Mouse (Mus musculus): ENCODE results near the gene Actn1.
"Not testable (repeated sequence)": the region's sequence is repeated elsewhere in the genome, so short reads cannot be mapped to it uniquely, and the experiment has no call there.

The Actn1 gene

DNA sequence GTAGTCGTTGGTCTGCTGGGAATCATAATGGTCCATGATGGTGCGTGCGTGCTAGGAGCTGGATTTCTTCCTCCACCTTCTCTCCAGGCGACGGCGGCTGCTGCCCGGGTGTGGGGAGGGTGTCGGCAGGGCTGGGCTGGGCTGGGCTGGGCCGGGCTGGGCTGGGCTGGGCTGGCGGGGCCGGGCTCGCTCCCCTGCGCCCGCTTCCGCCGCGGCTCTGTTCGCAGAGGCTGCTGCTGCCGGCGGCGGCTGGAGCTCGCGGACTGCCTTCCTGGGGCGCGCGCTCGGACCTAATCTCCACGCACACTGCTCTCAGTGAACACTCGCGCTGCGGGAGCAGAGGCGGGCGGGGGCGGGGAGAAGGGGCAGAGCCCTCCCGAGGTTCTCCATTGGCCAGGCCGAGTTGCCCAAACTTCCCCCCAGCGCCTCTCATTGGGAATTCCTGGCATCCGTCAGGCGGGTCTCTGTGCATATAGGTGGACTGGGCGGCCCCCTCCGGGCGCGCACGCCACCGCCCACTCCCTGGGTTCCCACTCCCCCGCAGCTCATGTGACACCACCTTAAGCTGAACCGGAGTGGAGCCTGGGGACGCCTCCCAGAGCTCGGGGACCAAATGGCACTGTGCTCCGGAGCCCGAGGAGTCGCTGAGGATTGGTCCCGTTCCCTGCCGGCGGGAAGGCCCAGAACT is at the start of gene Actn1:
Actn1 (minus strand) TSS at position 316 of the 688 bp plus-strand sequence.
- peak; percentile 86 for DNase-seq (ENCODE audit: extremely low read depth, low read depth)

DNA sequence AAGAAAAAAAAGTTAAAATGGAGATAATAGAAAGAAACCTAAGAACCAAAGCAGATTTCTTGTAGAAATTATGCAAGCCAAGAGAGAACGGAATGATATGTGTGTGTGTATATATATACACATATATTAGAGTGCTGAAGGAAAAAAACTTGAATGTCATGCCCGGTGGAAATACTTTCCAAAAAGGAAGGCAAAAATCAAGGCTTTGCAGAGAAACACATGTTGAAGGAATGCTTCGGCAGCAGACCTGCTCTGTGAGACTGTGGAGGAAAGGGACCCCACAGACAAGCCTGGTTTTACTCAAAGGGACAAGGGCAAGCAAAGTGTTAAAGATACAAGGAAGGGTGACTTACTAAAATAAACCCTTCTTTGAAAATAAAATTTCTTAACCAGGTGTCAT is 47.4 kb upstream of the Actn1 start:
- DNase-seq (ENCODE audit: extremely low read depth, low read depth) = no peak

DNA sequence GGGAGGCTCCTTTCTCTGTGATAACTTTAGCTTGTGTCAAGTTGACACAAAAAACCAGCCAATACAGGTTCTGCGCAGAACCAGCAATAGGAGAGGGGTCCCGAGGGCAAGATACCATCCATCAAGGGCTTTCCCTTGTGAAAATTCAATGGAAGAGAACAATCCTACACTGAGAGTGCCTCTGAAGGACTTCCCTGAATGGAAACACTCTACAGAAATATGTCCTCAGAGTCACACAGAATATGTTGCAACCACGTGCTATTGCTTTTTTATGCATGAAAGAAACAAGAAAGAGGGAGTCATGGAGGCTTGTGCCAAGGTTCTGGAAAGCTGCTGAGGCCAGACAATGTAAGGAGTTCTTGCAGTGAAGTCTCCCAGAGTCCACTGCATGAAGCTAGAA is 44.3 kb upstream of the Actn1 start:
- no peak for DNase-seq (ENCODE audit: extremely low read depth, low read depth)

DNA sequence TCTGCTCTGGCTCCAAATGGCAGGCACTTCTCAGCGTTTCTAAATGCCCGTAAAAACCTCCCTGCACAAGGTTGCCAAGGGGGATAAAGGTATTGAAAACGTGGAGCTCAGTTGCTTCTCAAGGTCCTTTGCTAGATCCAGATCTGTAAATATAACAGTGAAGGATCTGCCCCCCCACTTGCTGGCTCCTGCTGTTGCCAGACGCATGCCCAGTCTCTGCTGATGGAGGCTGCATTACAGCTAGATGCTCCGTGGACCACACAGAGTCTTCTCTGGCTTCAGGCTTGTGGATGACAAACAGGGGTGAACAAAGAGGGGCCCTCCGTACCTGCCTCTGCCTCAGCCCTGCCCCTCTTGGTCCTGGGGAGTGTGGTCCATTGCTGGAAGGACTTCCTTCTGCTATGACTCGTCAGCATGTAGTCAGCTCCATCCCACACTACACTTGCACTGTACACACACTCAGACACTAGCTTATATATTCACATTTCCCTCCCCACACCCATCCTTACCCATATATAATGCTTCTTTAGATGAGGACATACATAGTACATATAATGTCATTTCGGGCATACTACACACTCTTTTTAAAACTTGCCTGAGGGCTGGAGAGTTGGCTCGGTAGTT is 40.8 kb upstream of the Actn1 start:
- DNase-seq (ENCODE audit: extremely low read depth, low read depth) = no peak

DNA sequence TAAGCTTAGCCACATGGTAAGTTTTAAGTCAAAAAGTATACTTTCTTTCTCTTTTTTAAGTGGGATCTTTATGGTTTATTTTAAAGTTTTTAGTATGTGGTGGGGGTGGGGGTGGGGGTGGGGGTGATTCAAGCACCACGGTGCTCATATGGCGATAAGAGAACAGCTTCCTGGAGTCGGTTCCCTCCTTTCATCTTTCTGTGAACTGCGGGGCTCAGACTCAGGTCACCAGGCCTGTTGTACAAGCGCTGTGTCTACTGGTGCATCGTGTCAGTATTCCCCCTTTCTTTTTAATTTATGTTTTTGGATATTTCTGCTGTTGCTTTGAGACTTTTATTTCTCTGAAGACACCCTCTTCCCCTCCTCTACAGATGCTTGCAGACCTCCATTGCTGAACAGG is 38.5 kb upstream of the Actn1 start:
- DNase-seq (ENCODE audit: extremely low read depth, low read depth) = no peak

DNA sequence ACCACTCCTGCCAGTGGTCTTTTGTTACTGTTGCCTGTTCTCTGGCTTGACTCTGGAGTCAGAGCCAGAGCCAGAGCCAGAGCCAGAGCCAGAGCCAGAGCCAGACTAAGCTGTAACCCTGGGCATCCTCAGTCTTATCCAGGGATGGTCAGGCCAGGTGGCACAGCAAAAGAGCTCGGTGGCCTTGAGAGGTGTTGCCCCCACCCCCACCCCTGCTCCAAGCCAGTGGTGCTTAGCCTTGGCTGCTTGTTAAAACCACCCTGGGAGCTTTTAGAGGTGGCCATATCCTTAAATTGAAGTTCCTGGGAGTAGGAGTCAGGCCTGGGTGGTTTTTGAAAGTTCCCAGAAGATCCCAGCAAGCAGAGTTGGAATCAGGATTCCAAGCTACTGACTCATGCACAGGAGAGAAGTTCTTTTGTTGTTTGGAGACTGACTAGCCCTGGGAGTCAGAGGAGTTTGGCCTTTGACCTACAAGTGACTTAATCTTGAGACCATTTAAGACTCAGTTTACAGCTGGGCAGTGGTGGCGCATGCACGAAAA is 31.8 kb upstream of the Actn1 start:
- DNase-seq (ENCODE audit: extremely low read depth, low read depth) = no peak

DNA sequence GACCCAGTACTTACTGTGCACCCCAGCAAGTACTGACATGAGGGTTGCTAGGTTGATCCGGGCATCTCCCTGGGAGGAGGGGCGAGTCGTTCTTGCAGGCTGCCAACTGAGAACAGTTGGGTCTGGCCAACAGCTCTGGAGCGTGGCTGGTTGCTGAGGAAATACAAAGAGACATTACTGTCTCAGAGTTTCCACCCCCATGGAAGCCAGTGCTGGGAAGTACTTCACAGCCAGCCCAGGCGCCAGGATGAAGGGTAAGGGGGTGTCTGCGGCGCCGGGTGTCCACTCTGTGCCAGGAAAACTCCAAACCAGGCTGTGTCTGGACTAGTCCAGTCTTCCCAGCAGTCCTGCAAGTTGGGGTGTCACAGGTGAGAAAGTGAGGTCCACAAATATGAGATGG is 30.8 kb upstream of the Actn1 start:
- no peak for DNase-seq (ENCODE audit: extremely low read depth, low read depth)

DNA sequence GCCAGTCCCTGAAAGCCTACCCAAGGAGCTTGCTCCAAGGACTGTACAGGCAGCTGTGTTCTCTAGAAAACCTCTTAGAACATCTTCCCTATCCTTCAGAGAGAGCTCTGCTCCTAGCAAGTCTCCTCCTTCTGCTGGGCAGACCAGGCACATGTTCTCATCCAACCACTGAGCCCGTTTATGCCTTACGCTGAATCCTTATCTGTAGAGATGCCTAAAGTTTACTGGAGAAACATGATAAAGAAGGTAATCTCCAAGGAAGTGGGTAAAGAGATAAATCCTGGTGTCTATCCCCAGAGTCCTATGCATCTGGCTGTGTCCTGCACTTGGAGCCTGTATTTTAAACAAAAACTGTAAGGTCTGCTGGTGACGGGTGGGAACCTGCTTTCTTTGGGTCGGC is 30.3 kb upstream of the Actn1 start:
- peak; percentile 18 for DNase-seq (ENCODE audit: extremely low read depth, low read depth)

DNA sequence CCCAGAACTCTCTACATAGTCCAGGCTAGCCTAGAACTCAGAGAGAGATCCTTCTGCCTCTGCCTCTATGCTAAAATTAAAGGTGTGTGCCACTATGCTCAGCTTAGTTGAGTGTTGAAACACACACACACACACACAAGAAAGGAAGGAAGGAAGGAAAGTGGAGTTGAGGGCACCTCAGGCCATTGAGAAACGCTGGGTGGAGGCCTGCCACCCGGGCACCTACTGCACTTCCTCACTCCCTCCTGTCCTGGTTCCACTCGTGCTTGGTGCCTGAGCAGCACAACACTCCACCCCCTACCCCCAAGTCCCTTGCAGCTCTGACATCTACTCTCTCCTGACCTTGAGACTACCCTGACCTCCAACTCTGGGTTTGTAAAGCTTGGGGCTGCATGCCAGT is 29.6 kb upstream of the Actn1 start:
- DNase-seq (ENCODE audit: extremely low read depth, low read depth) = no peak

DNA sequence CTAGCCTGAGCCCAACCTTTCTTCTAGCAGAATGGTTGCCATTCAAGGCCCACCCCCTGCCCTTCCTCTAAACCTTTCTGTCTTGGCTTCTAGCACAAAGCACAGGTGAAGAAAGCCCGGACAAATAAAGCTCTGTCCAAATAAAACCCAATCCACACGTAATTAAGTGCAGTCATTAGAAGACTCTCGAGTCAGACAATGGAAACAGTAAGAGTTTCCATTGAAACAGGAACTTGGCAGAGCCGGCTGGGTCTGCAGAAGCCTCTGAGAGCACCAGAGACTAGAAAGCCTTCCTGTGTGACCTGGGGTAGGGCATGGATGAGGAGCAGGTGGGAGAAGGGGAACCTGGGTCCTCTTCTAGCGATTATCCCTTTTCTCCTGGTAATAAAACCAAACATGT is 25.7 kb upstream of the Actn1 start:
- DNase-seq (ENCODE audit: extremely low read depth, low read depth) = no peak

DNA sequence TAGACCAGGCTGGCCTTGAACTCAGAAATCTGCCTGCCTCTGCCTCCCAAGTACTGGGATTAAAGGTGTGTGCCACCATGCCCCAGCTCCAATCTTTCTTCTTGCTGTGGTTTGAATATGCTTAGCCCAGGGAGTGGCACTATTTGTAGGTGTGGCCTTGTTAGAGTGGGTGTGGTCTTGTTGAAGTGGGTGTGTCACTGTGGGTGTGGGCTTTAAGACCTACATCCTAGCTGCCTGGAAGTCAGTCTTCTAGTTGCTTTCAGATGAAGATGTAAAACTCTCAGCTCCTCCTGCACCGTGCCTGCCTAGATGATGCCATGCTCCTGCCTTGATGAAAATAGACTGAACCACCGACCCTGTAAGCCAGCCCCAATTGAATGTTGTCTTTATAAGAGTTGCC is 24.1 kb upstream of the Actn1 start:
- DNase-seq (ENCODE audit: extremely low read depth, low read depth) = not testable (repeated sequence)

DNA sequence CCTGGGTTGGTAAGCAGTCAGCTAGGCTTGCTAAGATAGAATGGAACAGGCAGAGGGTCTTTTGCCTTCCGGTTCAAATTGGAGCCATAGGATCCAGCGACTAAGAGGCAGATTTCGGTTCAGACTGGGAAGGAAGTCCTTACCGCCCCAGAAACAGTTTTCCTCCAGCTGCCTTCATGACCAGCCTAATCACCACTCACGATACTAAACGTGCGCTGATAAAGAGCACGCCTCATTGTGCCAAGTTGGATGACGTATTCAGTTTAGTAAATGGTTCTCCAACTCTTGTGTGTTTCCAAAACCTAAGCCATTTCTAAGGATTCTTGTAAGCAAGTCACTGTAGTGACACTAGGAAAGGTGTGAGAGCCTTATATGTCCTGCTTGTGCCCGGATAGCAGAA is 18.7 kb upstream of the Actn1 start:
- DNase-seq (ENCODE audit: extremely low read depth, low read depth) = no peak

DNA sequence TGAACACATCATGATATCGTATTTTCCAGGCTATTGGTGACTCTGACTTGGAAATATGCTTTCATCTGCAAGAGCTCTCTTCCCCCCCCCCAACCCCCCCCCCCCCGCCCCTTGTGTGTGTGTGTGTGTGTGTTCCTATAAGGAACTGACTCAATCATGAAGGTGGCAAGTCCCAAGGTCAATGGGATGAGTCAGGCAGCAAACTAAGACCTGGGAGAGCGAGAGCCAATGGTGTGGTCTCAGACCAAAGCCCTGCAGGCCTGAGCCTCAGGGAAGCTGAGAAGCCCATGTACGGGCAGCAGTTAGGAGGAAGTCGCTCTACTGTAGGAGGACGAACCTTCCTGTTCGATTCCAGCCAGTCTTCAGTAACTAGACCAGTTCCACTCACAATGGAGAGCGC is 17.3 kb upstream of the Actn1 start:
- no peak for DNase-seq (ENCODE audit: extremely low read depth, low read depth)

DNA sequence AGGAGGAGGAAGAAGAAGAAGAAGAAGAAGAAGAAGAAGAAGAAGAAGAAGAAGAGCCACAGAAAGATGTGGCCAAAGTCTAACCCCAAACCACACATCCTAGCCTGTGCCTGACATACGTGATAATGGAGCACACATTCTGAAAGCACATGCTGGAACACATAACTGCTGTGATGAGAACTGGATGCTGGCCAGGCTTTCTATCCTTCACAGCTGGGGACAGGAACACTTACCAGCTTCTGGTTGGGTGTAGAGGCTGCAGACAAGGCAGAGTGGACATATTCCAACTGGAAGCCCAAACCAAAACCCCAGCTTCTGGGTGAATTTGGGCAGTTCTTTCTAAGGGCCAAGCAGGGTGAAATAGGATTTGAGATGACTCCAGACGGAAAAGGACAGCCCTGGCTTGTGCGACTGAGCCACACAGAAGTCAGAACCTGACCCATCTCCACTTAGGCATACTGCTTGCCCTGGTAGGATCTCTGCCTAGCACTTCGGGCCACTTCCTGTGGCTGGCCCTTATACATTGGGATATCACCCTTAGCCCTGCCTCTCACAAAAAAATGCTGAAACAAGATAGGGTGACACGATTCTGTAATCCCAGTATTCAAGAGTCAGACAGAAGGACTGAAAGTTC is 15.1 kb upstream of the Actn1 start:
- DNase-seq (ENCODE audit: extremely low read depth, low read depth) = no peak

DNA sequence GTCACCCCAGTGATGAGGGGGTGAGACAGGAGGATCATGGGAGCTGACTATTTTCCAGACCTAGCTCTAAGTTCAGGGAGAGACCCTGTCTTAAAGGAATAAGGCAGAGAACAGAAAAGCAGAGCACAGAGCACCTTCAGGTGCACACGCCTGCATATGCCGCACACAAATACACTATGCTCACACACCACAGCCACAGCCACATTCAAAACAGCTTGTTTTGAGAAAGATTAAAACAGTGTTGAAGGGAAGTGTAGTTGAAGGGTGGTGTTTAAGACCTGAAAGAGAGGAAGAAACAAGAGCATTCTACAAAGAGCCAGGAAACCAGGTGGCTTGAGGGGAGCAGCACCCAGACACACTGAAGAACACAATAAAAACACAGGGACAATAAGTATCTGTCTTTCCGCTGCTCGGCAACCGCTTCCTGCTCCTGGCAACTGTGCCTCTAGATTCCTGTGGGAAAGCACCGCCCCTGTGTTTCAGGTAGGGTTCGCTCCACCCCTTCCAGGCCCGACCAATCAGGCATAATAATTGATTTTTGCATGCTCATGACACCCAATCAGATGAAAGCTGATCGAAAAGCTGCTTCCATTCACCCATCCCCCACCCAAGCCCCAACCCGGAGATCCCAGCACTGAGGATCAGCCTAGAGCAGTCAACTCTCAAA is 13.0 kb upstream of the Actn1 start:
- DNase-seq (ENCODE audit: extremely low read depth, low read depth) = no peak

DNA sequence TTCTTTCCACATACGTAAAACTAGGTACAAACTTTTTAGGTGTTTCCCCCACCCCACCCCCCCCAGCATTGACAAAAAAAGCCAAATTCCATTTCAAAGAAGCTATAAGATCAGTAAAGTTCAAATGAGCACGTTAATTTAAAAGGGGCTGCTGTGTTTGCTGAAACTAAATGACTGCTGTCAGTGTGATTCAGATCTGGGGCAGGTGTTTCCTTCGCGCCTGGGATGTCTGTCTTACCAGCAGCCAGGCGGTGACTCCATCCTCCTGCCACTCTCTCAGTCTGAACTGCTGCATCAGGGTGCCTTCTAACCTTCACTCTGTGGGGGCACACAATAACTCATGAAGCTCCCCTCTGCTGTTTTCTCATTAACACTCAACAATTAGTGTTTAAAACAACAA is 11.6 kb upstream of the Actn1 start:
- DNase-seq (ENCODE audit: extremely low read depth, low read depth) = no peak

DNA sequence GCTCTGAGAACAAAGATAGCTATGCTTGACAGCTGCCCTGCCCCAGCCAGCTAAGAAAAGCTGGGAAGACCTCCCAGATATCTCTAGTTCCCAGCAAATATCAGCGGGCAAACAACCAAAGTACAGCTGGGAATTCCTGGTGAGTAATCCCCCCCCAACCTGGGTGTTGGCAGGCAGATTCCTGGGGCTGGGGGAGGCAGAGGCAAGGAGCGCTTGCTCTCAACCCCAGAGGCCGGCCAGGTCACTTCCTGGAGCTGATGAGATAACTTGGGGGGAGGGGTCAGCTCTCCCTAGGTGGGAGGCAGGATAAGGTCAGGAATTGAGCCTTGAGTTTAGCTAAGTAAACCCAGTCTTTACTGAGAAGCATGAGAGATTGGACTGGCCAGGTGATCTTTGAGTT is 10.8 kb upstream of the Actn1 start:
- DNase-seq (ENCODE audit: extremely low read depth, low read depth) = no peak

DNA sequence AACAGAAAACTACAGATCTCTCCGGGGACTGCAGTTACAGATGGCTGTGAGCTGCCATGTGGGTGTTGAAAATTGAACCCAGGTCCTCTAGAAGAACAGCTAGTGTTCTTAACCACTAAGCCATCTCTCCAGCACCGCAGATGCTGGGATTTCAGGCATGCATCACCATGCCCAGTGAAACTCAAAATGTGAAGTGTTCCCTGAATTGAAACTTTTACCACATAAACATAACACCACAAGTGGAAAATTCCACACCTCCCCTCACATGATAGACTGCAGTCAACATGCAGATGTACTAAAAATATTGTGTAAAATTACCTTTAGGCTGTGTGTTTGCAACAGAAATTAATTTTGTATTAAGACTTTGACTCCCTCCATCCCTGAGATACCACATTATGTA is 9.1 kb upstream of the Actn1 start:
- DNase-seq (ENCODE audit: extremely low read depth, low read depth) = no peak

DNA sequence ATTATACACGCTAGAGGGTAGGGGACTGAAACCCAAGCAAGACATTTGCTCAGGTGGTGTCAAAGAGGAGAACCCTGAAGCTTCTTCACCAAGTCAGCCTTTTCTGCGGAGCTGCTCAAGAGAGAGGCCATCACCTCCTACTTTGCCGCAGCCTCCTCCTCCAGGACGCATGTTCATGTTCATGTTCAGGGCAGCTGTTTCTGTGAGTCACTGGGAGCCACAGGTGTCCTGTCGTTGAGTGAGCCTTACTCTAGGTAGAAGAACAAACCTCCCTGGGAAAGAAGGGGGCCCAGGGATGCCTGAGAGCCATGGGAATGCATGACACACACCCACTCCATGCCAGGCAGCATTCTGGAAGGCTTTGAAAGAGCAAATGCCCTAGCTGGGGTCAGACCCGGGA is 7.8 kb upstream of the Actn1 start:
- no peak for DNase-seq (ENCODE audit: extremely low read depth, low read depth)

DNA sequence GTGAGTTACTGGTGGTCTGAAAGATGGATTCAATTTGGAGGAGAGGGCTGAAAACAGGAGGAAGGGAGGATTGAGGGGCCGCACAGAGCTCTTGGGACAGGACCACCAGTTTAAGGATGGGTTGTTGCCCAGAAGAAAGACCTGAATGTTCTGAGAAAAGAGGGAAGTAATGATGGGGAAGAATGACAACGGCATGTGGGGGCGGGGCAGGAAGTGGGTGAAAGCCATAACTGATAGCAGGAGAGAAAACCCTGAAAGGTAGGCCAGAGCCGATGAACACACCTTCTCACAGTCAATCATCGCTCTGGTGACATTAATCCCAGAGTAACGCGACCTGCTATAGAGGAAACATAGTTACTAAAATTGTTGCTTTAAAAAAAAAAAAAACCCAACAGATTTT is 4.2 kb upstream of the Actn1 start:
- DNase-seq (ENCODE audit: extremely low read depth, low read depth) = peak; percentile 21

DNA sequence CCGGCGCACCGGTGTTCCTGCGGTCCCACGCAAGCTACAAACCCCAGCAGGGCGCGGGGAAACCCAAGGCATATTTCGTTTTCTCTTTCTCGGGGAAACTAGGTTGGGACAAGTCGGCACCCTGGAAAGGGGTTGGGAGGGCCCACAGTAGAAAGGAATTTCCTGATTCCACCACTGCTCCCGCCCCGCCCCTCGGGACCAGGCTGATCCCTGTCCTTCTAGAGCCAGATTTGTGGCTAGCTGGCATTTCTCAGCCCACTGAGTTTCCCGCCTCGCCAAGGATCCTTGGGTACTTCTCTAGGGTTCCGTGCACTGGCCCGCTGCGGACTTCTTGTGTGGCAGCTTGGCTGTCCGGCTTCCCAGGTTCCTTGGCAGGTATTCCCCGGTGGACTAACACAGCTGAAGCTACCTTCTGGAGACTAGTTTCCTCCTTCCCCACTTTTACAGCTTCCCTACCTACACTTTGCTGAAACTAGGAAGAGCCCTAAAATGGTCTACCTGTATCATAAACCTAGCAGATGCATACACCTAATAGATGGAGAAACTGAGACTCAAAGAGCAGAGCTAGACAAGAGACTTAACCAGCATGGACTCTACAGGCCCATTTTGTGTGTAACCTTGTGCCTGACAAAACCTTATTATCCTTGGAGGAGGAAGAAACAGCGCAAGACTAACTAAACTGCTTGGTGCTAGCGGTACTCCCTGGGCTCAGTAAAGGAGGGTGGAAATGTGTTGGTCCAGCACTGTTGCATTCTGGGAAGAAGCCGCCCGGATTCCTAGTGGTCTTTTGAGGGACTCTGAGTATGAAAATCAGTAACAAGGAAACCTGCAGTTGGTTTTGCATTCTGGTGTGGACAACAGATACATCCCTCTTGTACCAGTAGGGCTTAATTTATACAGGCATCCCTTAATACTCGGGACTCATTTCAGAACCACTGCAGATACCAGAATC is 849 bp upstream of the Actn1 start:
- DNase-seq (ENCODE audit: extremely low read depth, low read depth) = no peak

Measured in MEL-GATA-1-ER (cell line).